Mouse (Mus musculus) heart, embryonic 11.5 days (tissue): ENCODE data around the gene Lgi1. TPM values are rescaled to one million over a fixed set of nuclear protein-coding genes. Genes with fewer than 3 reads are reported as not detected.

Experiments used
- ATAC-seq: fragments of 200-750 bp; cut with Nextera tagmentation; replicated peaks from 2 replicates; pipeline ENCODE4 v1.8.0; 2017; ENCODE audit warnings: moderate library complexity; ENCODE audit not compliant: insufficient number of reproducible peaks, low FRiP score, low TSS enrichment
- H3K27ac ChIP-seq: fragments of 300-500 bp; sonication (generic); 2 replicates; pipeline ENCODE4 v1.5.1; 2014; ENCODE audit warnings: mild to moderate bottlenecking, low read depth, low read length
- H3K27me3 ChIP-seq: fragments of 300-500 bp; sonication (generic); 2 replicates; pipeline ENCODE4 v1.6.1; 2014; ENCODE audit warnings: mild to moderate bottlenecking, low read length, mixed read lengths; ENCODE audit not compliant: control insufficient read depth, insufficient read depth
- H3K36me3 ChIP-seq: fragments of 300-500 bp; sonication (generic); 2 replicates; pipeline ENCODE4 v1.6.1; 2014; ENCODE audit warnings: mild to moderate bottlenecking, low read length, moderate library complexity, mixed read lengths; ENCODE audit not compliant: control insufficient read depth, insufficient read depth
- H3K4me1 ChIP-seq: fragments of 300-500 bp; sonication (generic); 2 replicates; pipeline ENCODE4 v1.6.1; 2014; ENCODE audit warnings: low read length; ENCODE audit not compliant: control insufficient read depth, insufficient read depth
- H3K4me2 ChIP-seq: fragments of 300-500 bp; sonication (generic); 2 replicates; pipeline ENCODE4 v1.6.1; 2014; ENCODE audit warnings: mild to moderate bottlenecking, moderate library complexity
- H3K4me3 ChIP-seq: fragments of 300-500 bp; sonication (generic); 2 replicates; pipeline ENCODE4 v1.5.1; 2014; ENCODE audit warnings: low read depth, low read length
- H3K9ac ChIP-seq: fragments of 300-500 bp; sonication (generic); 2 replicates; pipeline ENCODE4 v1.6.1; 2014; ENCODE audit warnings: mild to moderate bottlenecking, low read depth, low read length, moderate library complexity
- H3K9me3 ChIP-seq: fragments of 300-500 bp; sonication (generic); replicated peaks from 2 replicates; pipeline ENCODE4 v1.6.1; 2016; ENCODE audit warnings: low read length; ENCODE audit not compliant: control insufficient read depth
- WGBS: fragments of 180-500 bp; shearing (Covaris S2); extraction: QIAGEN DNeasy Blood & Tissue Kit; methylation state at CpG from one replicate; pipeline ENCODE4 v1.1.7; 2014; ENCODE audit not compliant: insufficient replicate concordance; 5-methylcytosine and 5-hydroxymethylcytosine counted together
- polyA plus RNA-seq: library from polyadenylated mRNA; unstranded; fragments of >200 nt; fragmentation: Nextera tagmentation; extraction: Ambion mirVana; gene quantifications from 2 replicates; pipeline ENCODE4 v1.2.1, GENCODE M21; 2014

Lgi1 gene
- polyA plus RNA-seq, 1 experiment from 2014 or later = 0.31 TPM

DNA sequence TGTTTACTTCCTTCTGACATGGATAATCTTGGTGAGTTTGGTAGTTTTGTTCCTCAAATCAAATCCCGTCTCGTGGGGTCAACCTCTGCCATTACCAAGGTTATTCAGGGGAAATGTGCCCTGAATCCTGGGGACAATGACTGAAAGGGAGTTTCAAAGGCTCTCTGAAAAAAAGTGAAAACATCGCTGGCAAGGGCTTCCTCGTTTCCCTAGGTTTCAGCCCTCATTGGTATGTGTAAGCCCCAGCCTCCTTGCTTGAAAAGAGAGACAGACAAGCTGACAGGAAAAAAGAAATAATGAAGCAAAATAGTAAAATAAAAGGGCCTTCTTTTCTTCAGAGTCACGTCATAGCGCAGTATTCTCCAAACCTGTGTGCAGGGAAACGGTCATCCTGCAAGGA, 9.5 kb downstream of the Lgi1 start:
- H3K9ac ChIP-seq = no peak overlapping the region
- no peaks in the 10 kb centered on the region for H3K36me3 ChIP-seq
- no peaks in the 10 kb centered on the region for H3K4me1 ChIP-seq
- WGBS = 66% methylated on average over 7 of the region's 7 CpGs
- no peak overlapping the region for H3K4me2 ChIP-seq
- no peaks in the 10 kb centered on the region for H3K9me3 ChIP-seq
- no peak for ATAC-seq
- H3K4me3 ChIP-seq = no peak overlapping the region
- H3K27ac ChIP-seq = no peak overlapping the region
- peaks cover 2% of the 10 kb centered on the region; the same call in 1 of the 2 replicates for H3K27me3 ChIP-seq

- Histone ChIP-seq H3K27ac (no peak overlapping the region), H3K4me2 (no peak overlapping the region), H3K4me3 (no peak overlapping the region), H3K27me3 (peaks cover 2% of the 10 kb centered on the region; the same call in 1 of the 2 replicates), H3K36me3 (no peaks in the 10 kb centered on the region), H3K9ac (no peak overlapping the region), H3K4me1 (no peaks in the 10 kb centered on the region), H3K9me3 (no peaks in the 10 kb centered on the region)
- 80% methylated on average over 15 of the region's 15 CpGs for WGBS
- no peak for ATAC-seq
Measured at GRCm38 (mm10) chr19:38274747-38275421, 10.5 kb downstream of the Lgi1 start.

GRCm38 (mm10) chr19:38276226-38276625, 11.9 kb downstream of the Lgi1 start:
- no peaks in the 10 kb centered on the region for H3K36me3 ChIP-seq
- WGBS = 80% methylated on average over 4 of the region's 4 CpGs
- H3K4me3 ChIP-seq = no peak overlapping the region
- no peaks in the 10 kb centered on the region for H3K4me1 ChIP-seq
- H3K27me3 ChIP-seq = peaks cover 1% of the 10 kb centered on the region; the same call in 1 of the 2 replicates
- no peak for ATAC-seq
- H3K4me2 ChIP-seq = no peak overlapping the region
- no peak overlapping the region for H3K27ac ChIP-seq
- H3K9ac ChIP-seq = no peak overlapping the region
- H3K9me3 ChIP-seq = no peaks in the 10 kb centered on the region

DNA sequence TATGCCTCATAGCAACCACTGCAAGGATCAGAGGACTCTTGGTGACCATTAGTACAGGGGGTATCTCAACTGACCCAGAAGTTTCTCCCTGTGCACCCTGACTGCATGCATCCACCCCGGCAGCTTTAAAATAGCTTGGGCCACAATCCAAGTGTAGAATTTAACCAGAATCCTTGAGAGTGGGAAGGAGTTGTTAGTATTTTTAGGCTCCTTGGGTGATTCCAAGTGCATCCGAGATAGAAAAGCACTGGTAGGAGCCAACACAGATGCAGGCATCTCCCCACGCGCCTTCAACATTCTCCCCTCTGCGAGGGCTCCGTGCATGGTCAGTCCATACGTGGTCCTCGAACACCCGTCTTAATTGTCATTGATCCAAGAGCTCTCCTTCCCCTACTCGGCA, 15.9 kb downstream of the Lgi1 start:
- Histone ChIP-seq H3K27ac (no peak overlapping the region), H3K36me3 (no peaks in the 10 kb centered on the region), H3K4me3 (no peak overlapping the region), H3K9ac (no peak overlapping the region), H3K4me1 (no peaks in the 10 kb centered on the region), H3K9me3 (no peaks in the 10 kb centered on the region), H3K4me2 (no peak overlapping the region), H3K27me3 (no peaks in the 10 kb centered on the region)
- WGBS = 88% methylated on average over 10 of the region's 10 CpGs
- ATAC-seq = no peak

- Histone ChIP-seq H3K36me3 (no peaks in the 10 kb centered on the region), H3K4me3 (no peak overlapping the region), H3K27me3 (no peaks in the 10 kb centered on the region), H3K9ac (no peak overlapping the region), H3K27ac (no peak overlapping the region), H3K9me3 (no peaks in the 10 kb centered on the region), H3K4me2 (no peak overlapping the region), H3K4me1 (no peaks in the 10 kb centered on the region)
- no peak for ATAC-seq
- WGBS = 37% methylated on average over 2 of the region's 2 CpGs
Measured at GRCm38 (mm10) chr19:38282407-38282806, 18.1 kb downstream of the Lgi1 start.

- H3K9me3 ChIP-seq = no peaks in the 10 kb centered on the region
- H3K4me3 ChIP-seq = no peak overlapping the region
- H3K9ac ChIP-seq = no peak overlapping the region
- H3K27ac ChIP-seq = no peak overlapping the region
- no peak for ATAC-seq
- no peaks in the 10 kb centered on the region for H3K4me1 ChIP-seq
- H3K36me3 ChIP-seq = no peaks in the 10 kb centered on the region
- no peak overlapping the region for H3K4me2 ChIP-seq
- WGBS = 77% methylated on average over 6 of the region's 6 CpGs
- no peaks in the 10 kb centered on the region for H3K27me3 ChIP-seq
Measured at GRCm38 (mm10) chr19:38288556-38288955, 24.2 kb downstream of the Lgi1 start.

DNA sequence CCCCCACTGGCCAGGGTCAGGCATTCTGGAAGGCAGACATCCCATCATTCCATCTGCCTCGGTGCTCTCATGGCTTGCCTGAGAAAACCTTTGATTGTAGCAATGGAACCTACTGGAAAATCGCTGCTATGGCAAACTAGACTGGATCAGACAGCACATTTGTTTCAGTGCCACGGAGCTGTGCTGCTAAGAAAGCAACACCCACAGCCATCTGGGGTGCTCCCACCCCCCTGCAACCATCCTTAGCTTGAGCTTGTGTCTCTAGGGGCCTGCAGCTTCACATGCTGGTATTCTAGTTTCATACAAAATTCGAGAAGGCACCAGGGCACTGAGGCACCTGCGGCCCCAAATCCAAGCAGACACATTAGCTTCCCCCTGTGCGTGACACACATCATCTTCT, 27.1 kb downstream of the Lgi1 start:
- 80% methylated on average over 6 of the region's 6 CpGs for WGBS

DNA sequence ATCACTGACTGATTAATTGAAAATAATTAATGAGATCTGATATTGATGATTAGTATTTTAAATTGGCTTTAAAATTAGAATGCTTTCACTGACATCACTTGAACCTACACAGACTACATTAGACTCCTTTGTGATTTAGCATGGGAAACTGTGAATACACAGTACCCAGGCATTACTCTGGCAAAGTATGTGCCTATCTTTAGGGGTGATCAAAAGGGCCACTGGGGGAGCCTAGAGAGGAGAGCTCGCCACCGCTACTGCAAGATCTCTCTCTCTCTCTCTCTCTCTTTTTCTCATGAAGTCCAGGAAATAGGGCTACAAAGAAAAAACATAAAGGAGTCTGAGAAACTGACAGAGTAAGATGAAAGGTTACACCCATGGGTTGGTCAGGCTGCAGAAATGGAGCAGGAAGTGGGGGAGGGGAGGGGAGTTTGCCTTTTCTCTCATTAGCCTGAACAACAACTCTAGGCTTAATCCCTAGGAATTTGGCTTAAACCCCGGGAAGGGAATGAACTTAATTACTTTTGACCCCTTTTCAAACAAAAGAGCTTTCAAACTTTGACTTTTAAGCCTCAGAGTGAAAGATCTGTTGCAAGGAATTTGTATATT, 33.8 kb downstream of the Lgi1 start:
- 7% methylated on average over 3 of the region's 3 CpGs for WGBS
- H3K4me2 ChIP-seq = no peak overlapping the region
- no peak for ATAC-seq

More for the DNA sequence above, 27.1 kb downstream of the Lgi1 start:
- H3K36me3 ChIP-seq = no peaks in the 10 kb centered on the region
- H3K4me3 ChIP-seq = no peak overlapping the region
- no peaks in the 10 kb centered on the region for H3K27me3 ChIP-seq
- ATAC-seq = no peak
- no peak overlapping the region for H3K9ac ChIP-seq
- no peaks in the 10 kb centered on the region for H3K4me1 ChIP-seq
- no peaks in the 10 kb centered on the region for H3K9me3 ChIP-seq
- H3K4me2 ChIP-seq = no peak overlapping the region
- no peak overlapping the region for H3K27ac ChIP-seq

GRCm38 (mm10) chr19:38308116-38308515, 43.8 kb downstream of the Lgi1 start:
- H3K4me2 ChIP-seq = no peak overlapping the region
- no peaks in the 10 kb centered on the region for H3K9me3 ChIP-seq
- WGBS = 83% methylated on average over 8 of the region's 8 CpGs

More for the DNA sequence above, 33.8 kb downstream of the Lgi1 start:
- Histone ChIP-seq H3K27me3 (no peaks in the 10 kb centered on the region), H3K36me3 (no peaks in the 10 kb centered on the region), H3K9ac (no peak overlapping the region), H3K27ac (no peak overlapping the region), H3K4me1 (no peaks in the 10 kb centered on the region), H3K9me3 (no peaks in the 10 kb centered on the region), H3K4me3 (no peak overlapping the region)

More at GRCm38 (mm10) chr19:38308116-38308515, 43.8 kb downstream of the Lgi1 start:
- H3K4me1 ChIP-seq = no peaks in the 10 kb centered on the region
- no peak overlapping the region for H3K27ac ChIP-seq
- no peak overlapping the region for H3K4me3 ChIP-seq
- no peaks in the 10 kb centered on the region for H3K27me3 ChIP-seq
- ATAC-seq = no peak
- H3K36me3 ChIP-seq = no peaks in the 10 kb centered on the region
- H3K9ac ChIP-seq = no peak overlapping the region
